Mouse (Mus musculus) forelimb bud, embryonic 11.5 days (tissue): ENCODE data around the gene Ankrd65.
"Not testable (repeated sequence)": the region's sequence is repeated elsewhere in the genome, so short reads cannot be mapped to it uniquely, and the experiment has no call there.

Source experiments
- DNase-seq: peaks from one replicate; pipeline ENCODE4 v3.0.0-alpha.2; 2012; ENCODE audit warnings: low read depth, low spot score

Ankrd65 gene

DNA sequence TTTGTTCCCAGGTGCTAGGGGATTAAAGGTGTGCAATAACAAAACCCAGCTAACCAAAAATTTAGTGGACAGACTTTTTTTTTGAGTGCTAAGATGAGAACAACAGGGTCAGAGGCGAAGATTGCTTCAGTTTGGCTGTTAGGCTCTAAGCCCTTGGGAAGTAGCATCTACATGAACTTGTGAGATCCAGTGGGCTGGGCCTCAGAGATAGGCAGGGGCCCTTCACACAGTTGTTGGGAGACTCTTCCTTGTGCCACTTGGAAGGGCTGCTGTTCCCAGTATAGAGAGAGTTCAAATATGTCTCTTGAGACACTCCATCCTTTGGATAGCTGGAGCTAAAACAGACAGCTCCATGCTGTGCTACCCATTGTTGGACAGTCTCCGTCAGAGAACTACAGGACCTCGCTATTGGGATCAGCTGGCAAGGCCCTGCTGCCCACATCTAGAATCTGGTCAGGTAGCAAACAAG lies at the start of gene Ankrd65:
Gene Ankrd65, plus strand, starts transcription at position 419 of the 469 bp plus-strand sequence.
- DNase-seq, result no peak

DNA sequence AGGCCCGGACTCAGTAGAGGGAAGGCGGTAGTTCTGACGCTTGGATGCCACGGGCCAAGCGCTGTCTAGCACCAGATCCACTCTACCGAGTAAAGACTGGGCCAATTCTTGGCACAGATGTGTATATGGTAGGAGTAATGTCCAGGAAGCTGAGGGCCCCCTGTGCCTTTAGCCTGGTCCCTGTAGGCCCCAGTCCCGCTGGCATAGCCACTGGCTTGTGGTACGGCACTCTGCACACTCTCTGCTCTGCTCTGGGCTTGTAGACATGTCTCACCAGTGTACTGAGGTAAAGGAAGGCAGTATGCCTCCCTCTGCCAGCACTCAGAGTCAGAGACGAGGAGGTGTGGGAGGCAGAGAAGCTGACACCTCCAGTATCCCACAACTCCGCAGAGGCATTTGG lies 49.6 kb upstream of the Ankrd65 start:
- not testable (repeated sequence) for DNase-seq

DNA sequence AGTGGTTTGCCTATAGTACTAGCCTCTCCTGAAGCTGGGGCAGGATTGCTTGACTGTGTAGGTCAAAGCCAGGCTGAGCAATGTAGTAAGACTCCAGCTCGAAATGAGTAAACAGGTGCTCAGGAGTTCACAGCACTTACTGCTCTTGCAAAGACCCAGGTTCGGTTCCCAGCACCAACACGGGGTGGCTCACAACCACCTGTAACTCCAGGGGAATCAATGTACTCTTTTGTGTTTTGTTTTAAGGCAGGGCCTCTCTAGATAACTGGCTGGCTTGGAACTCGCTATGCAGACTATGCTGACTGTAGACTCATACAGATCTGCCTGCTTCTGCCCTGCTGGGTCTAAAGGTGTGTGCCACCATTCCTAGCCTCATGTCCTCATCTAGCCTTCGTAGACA lies 47.6 kb upstream of the Ankrd65 start:
- DNase-seq, result no peak

DNA sequence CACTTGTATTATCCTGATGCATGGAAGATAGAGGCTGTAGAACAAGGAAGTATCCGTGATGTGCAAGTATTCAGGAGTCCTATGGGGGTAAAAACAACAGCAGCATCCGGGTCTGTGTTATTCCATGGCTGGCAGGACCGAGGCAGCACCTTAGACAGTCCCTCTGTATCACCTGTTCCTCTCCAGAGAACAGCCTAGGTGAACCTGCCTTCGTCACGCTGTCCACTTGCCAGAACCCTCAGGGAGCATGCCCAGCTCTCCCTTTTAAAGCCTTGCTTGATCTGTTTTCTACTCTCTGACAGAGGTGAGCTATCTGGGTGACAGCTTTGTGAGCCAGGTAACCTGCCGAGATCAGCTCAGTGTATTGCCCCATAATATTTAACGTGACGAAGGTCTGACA lies 45.8 kb upstream of the Ankrd65 start:
- DNase-seq, result no peak

DNA sequence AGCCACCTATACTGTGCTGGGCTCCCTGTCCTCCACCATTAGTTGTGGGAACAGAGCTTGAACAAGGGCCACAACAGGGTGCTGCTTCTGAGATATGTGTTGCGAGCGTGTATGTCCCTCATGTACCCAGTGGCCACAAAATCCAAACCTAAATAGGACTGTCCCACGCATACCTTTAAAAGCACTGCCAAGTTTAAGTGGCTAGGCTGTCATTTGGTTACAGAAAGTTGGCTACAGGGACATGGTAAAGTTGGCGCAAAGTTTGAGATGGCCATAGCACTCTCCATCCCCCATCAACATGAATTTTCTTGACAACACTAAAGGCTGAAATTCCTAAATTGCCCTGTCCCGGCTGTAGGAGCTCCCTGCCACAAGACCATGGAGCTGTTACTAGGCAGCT lies 45.1 kb upstream of the Ankrd65 start:
- DNase-seq, result no peak

DNA sequence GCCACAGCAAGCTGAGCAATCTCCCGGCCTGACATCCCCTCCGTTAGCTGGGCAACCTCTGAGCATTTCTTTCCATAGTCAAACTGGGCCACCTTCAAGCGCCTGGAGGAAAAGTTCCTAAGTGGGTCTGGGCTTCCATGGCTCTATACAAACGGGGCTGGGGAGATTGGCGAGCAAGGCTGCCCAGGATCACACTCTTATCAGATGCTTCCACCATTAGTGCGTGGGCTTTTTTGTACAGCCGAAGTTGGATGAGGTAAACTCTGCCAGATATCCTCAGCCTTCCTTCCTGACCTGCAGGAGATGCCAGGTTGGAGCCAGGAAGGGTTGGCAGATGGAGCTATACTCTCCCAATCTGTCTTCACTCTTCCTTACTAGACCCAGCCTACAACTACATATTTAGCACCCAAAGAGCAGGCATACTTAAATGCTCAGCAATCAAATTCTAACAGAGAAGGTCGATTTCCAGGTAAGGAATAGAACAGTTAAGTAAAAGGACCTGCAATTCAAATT lies 44.1 kb upstream of the Ankrd65 start:
- DNase-seq, result no peak

DNA sequence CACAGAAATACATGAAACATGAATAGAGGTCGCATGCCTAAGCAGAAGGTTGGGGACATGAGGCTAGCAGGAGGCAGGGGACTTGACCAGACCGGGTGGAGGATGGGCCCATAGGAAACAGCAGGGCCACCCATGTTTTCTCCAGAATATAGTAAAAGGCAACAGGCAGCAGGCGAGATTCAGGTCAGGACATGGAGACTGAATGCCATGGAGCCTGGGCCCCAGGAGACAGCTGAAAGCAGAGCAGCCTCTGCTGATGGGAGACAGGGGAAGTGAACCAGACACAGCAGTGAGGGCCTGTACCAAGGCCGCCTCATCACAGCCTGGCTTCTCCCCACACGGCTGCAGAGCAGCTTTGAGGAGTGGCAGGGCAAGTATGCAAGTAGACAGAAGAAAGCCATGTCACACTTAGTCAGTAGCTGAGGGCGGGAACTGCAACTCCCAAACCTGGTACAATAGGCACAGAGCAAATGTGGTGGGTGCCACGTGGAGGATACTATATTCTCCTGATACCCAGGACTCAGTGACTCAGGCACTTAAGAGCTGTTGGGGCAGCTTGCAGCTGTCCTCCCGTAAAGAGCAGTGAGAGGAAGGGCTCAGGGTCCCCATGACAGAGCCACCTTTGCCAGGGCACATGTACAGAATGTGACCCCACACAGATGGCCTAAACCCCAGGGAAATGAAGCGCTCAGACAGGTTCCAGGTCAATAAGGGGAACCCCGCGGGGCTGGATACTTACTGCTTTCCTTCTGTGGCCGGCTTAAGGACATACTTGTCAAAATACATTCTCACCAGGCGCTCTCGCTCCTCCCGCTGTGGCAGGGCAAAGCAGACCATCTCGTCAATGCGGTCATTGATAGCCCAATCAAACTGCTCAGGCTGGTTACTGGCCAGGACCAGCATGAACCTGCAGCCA lies 43.4 kb upstream of the Ankrd65 start:
- DNase-seq, result no peak

DNA sequence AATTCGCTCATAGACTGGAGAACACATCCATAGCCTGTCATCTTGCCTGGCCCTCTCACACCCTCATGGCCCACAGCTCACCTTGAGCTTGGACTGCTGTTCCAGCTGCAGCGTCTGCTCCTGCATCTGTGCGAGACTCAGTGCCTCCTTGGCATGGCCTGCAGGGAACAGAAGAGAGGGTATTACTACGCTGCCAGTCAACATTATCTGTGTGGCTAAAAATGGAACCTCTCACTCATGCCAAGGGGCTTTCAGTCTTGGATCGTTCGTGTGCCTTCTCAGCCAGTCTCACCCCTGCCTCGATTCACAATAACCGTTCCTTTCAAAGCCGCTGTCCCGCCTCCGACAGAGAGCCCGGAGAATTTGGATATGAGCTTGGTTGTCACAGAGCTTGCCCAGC lies 33.2 kb upstream of the Ankrd65 start:
- no peak for DNase-seq

DNA sequence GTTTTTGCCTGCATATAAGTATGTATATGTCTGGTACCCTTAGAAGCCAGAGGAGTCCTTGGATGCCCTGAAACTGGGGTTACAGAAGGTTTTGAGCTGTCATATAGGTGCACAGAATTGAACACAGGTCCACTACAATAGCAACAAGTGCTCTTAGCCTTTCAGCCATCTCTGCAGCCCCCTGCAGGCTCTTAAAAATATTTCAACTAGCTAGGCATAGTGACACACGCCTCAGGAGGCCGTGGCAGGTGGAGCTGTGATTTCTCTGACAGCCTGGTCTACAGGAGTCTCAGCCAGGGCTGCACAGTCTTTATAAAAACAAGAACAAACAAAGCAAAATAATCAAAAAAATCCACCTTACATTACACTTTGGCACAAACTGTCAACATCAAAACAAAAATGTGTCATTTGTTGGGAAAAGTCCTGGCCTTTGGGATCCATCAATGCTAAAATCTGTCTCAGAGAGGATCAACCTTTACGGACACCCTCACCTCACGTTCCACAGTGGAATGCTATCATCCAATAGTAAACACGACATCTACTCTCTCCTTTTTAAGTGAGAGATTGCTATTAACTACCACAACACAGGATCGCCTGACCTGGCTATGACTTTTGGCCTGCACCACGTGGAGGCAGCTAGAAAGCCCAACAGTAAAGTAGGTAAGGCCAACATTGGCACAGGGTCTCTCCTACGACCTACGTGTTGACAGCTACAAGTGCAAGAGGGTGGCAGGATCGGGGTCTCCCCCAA lies 30.2 kb upstream of the Ankrd65 start:
- peak; percentile 25 for DNase-seq

DNA sequence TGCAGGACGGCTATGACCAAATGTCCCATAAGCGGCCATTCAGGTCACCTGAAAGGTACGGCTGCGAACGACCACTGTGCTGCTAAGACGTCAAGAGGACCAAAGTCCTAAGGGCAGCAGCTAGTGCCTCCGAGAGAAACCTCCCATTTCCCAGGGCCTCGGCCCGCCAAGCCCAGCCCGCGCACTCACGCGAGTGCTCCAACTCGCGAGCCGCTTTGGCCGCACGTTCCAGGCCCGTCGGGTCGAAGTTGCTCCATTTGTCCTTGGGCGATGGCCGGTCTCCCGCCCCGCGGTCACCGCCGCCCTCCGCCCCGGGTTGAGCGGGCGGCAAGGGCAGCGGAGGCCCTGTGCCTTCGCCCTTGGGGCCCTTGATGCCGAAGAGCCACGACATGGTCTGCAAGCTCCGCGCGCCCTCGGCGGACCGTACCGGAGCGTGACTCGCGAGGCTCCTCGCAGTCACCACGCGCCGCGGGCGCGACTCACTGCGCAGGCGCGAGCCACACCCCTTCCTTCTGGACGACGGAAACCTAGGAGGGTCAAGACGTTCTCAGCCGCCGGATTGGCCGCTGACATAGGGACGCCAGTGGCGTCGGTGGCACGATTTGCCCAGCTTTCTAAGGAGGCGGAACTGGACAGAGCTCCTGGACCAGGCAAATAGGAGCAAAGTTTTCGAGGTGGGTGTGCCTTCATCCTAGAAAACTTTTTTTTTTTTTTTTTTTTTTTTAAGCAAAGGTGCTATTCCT lies 29.5 kb upstream of the Ankrd65 start, which contains the start of gene Atad3a:
Gene Atad3a, minus strand, starts transcription at position 481 of the 743 bp plus-strand sequence.
- peak; percentile 99 for DNase-seq

DNA sequence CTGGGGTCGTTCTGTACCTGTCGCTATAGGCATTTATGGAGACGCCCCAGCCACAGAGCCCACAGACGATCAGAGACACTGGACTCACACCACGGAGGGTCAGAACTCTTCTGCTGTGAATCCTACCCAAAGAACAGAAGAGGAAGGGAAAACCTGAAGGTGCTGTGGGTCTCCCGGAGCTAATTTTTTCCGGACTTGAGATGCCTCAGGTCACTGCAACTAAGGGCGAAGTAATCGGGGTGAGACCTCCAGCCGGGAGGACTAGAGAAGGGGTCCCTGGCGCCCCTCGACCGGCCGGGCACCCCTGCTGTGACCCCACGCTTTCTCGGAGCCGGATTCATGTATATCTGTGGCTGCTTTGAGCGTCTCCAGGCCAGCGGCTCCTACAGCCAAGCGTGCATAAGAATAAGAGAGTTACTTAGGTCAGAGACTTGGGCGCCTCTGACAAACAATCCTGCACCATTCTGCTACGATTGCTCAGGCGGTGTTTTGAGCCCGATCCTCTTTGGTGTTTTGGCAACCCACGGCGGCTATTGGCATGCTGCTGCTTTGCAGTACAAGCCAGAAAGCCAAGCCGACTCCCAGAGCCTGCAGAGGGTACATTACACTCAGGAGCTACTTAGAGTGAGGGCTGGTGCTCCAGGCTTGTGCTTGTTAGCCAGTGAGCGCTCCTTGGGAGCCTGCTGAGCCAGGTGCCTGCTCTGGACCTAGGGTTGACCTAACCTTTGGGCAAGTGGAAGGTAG lies 28.7 kb upstream of the Ankrd65 start:
- DNase-seq, result no peak

DNA sequence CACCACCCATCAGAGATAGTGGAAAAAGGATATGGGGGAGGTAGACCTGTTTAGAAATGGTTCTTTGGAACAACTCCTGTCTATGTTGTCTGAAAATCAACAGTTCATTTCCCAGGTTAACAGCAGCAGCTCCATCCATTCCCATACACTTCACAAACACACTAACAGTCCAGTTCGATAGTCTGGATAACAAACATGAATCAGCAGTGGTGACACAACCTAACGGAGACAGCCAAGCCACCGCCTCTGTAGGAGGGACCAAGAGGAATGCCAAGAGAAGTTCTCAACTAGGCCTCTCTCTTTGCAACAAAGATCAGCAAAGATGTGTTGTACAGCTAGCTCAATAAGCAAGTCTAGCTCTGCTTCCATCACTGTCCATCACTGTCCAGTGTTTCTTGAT lies 27.9 kb upstream of the Ankrd65 start:
- DNase-seq, result no peak

DNA sequence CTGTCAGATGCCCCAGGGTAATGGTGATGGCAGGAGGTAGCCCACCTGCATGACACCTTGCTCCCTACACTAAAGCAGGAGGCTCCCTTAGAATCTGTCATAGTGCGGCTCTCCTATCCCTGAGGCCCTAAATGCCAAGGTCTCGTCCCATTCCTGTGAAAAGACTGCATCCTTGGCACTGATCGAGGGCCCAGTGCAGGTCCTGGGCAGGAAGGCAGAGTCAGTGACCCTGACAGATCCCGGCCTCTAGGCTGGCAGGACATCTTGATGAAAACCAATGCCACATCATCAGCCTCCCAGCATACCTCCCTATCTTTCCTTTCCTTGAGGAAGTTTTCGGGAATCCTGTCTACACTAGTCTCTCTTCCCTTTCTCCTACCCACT lies 20.8 kb upstream of the Ankrd65 start:
- no peak for DNase-seq

DNA sequence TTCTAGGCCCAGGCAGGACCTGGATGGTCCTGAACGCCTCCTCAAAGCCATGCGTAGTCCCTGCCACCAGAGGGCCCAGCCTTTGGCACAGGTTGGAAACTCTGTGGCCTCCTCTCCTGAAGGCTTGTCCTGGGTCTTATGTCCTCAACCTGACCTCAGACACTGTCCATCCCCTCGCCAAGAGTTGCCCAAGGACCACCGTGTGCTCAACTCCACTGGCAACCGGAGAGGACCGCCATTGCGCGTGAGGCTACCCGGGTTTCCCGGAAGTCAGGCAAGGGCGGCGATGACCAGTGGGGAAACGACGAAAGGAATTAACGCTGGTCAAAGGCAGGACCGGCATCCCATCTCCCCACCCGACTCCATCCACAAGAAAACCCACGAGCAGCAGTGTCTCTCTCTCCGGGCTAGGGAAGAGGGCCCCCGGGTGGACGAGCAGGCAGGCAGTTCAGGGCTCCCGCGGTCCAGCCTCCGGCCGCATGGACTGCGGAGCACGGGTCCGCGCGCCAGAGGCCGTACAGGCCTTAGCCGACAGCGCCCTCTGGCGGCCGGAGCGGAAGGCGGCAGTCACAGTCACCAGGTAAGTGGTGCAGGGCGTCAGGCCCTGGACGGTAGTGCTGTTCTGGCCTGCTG lies 20.2 kb upstream of the Ankrd65 start:
- DNase-seq, result peak; percentile 88

DNA sequence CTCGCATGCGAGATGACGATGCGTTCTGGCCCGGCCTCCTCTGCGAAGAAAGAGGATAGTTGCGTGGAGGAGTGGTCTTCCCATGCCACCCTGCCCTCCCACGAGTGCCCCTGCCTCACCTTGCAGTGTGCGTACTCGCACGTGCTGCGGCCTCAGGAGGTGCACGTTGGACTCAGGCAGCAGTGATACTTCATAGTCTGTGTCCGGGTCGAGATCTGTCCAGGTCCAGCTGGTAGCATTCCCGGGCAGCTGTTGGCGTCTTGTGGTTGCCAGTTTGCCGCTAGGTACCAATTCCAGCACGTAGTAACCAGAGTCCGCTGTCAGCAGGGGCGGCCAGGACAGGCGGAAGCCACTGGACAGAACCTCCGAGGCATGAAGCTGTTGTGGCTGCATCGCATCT lies 19.6 kb upstream of the Ankrd65 start:
- no peak for DNase-seq

DNA sequence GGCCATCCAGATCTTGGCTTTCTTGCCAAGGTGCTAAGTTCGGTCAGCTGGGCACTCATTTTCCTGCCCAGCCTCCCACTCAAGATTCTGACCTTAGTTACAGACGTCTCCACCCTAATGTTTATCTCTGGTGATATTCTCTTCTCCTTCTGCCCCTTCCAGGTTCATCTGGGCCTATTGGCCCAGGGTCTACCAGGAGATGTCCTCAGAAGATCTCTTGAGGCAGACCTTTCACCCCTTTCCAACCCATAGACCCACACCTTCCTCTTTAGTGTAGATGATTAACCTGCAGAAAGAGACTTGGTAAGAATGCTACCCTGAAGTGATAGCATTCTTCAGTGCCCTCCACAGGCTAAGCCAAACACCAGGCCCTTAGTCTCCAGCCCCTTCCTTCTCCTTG lies 18.5 kb upstream of the Ankrd65 start:
- no peak for DNase-seq

DNA sequence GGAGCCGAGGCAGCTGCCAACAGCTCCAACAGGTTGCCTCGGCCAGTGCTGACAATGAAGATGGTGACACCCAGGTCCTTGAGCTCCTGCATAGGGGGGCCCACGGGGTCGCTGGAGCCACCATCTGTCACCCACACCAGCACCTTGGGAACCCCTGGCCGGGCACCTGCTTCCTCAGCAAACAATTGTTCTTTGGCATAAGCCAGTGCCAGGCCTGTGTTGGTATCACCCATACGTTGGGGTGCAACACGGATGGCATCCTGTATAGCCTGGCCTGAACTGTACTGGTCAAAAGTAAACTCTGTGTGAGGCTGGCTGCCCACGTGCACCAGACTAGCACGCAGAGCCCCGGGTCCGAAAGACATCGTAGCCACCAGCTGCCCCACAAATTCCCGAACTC lies 17.5 kb upstream of the Ankrd65 start:
- DNase-seq, result no peak

DNA sequence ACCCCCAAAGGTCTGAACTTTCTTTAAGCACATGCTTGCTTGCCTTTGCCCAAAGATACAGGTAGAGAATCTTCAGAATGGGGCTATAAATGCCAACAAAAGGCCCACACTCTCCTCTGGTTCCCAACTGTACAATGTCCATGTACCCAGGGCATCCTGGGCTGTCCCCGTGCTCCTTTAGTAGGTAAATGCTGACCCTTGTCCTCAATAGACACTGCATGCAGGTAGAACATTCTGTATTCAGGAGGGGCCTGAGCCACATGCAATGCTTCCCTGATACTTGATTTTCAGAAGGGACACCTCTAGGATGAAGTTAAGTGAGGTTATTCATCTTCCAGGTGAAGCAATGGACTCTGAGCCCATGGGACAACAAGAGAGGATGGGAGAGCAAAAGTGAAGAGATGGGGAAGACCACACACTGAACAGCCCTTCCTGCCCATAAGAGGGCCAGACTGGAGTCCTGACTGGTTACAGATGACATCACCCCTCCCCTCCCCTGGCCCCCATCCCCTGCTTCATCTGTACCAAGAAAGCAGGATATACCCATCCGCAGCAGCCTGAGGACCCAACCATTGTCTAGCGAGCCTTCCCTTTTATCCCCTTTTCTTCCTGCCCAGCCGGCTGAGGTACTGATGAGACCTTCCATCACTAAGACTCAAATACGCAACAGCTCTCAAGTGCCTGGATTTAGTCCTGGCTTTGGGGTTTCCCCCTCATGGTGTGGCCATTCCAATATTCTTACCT lies 16.7 kb upstream of the Ankrd65 start:
- DNase-seq, result no peak

DNA sequence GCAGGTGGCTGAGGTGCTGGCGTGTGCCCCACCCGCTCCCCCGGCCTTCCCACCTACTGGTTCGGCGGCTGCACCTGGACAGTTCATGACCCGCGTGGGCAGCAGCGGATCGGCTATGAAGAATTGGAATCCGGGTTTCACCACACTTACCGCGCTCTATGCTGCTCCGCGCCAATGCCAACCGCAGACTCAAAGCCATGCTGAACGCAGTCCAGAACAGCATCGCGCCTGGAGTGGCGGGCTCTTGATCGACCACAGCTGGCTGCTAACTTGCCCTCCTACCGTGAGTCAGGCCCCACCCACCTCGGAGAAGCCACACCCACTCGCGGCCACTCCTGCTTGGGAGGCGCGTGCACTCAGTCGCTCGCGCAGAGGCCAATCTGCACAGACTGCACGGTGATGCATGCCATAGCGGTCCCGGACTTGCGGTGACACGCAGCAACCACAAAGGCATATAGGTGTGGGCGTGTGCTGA lies 15.9 kb upstream of the Ankrd65 start, which contains the start of gene Vwa1:
Gene Vwa1, minus strand, starts transcription at position 419 of the 475 bp plus-strand sequence.
- peak; percentile 85 for DNase-seq
